Mouse (Mus musculus) cerebellum, postnatal 25 days (tissue): ENCODE measurements around the gene Nrp2.

Experiments
- DNase-seq, 2 experiments: peaks; one replicate each; pipeline ENCODE4 v3.0.0; 2021; ENCODE audit warnings: mixed read lengths in 2 of 2

Gene Nrp2

GRCm38 (mm10) chr1:62703158-62704116 lies at the start of gene Nrp2:
Nrp2 (plus strand) TSS chr1:62703285.
- peak; percentile 80 to 83 for DNase-seq

DNA sequence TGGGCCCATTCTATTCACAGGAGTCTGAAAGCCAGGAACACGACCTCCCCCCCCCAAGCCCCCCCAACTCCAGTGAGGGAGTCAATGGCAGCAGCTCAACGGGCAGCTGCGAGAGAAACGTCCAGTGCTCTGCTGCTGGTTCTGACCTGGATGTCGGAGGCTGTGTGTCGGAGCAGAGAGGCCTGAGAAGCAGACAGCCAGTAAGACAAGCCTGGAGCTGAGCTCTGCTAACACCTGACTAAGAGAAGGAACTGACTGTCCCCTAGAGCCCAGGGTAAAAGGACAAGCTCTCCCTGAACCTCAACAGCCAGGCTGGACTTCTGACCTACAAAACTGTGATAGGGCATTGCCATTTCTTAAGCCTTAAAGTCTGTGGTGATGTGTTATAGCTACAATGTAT lies 48.6 kb upstream of the Nrp2 start:
- no peak for DNase-seq

DNA sequence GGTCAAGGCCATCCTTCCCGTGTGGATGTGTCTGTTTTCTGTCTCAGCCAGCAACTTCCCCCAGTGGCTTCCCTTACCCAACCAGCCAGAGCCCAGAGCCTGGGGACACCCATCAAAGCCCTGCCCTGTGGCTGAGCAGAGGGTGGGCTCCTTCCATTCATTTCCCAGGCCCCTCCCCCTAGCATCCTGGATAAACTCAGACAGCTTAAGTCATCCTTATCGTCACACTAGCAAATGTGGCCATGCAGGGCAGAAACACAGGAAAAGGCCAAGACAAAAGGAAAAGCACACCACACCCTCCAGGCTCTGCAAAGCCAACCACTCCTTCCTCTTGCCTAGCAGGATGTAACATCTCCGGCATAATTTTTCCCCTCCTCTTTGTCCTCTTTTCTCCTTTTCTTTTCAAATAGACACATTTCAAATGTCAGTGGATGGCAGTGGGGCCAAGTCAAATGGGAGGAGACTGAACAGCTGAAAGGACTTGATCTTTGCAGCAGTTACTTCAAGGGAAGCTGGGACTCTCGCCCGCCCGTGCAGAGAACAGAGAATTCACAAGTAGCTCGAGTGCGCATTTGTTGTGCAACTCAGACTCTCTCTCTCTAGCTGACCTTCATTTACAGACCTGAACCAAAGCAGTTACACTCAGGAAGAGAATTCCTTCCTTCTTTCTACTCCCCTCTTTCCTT lies 38.0 kb upstream of the Nrp2 start:
- DNase-seq, result no peak

DNA sequence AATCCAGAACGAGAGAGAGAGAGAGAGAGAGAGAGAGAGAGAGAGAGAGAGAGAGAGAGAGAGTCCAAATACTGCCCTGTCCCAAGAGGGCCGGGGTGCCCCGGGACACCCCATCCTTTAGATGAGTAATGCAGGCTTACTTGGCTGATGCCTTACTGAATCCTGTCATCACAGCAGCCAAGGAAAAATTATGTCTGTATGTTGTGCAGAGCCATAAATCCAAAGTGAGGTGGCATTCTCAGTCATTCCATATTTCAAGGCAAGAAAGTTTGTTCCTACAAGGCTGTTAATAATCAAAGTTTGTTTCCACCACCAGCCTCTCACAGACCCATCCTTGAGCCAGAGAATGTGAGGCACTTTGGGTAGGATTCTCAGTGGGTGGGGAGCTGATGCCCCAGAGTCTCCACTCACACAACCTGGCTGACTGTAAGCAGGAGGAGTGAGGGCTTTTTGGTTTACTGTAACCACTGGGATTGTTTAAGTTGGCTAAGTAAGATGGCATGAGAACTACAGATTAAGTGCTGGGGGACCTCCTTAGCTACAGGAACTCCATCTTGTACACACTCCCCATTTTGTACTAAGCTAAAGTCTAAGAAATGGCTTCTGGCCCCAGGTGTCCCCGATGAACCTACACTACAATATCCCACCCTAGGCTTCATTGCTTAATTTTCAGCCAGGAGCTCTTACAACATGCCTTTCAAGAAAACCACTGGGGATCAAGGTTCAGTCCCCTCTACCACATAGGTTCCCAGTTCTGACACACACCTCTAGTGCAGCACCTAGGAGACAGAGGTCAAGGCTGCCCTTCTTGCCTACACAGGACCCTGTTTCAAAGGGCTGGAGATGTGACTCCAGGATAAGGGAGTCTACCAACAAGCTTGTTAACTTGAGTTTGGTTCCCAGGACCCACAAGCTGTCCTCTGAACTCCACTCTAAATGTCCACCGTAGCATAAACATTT lies 37.0 kb upstream of the Nrp2 start:
- DNase-seq, result no peak

DNA sequence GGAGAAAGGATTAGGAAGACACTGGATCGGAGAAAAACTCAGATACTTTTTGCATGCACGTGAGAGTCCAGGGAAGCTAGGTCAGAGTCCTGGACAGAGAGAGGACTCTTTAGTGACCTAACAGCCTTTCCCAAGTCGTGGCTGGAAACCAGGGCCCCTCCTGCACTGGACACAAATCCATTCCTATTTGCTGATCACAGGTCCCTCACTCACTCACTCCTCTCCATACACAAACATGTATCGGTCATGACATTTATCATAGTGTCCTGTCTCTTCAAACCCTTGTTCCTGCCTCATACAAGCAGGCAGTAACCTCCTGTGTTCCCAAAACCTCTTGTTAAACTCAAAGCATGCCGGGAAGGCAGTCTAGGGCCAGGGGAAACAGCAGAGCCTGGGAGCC lies 36.3 kb upstream of the Nrp2 start:
- DNase-seq, result no peak

DNA sequence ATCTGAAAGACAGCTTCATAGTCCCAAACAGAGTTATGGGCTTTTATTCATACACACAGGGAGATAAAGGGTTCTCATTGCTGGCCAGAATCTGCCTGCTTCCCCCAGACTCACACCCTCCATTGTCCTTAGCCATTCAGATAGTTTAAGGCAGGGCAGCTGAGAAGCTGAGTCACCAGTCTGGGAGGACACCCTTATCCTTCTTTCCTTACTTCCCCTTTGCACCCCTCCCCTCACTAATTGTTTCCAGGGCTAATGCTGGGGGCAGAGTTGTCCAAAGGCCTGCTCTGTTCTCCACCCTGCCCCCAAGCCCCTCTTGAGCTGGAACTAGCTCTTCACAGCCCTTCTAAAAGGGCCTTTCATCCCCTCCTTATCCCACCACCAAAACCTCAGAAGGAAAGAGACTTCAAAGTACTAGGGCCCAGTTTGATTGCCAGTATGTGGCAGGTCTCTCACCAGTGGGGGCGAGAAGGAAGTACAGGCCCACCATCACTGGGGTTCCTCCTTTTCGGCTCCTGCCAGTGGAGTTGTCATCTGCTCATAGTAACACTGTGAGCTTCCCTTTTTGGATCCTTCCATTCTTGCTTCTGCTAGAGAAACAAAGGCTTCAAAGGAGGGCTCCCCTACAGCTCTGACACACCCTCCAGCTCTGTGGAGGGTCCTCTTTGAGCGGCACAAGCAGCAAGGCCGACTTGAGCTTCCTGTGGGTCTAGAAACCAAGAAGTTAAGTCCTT lies 24.3 kb upstream of the Nrp2 start:
- no peak for DNase-seq

DNA sequence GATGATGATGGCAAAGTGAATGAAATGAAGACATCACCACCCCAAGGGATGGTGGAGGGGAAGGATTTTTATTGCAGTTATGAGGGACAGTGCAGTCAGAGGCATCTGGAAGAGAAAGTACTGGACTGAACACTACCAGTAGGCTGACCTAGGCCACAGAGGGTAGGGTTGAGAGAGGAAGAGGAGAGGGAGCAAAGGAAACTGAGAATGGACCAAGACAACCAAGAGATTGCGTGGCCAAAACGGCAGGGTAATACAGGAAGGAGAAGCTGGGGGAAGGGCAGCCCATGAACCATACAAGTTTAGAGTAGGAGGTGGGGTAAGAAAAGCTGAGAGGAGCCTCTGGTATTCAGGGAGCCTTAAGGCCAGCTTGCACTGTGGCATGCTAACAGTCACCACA lies 23.6 kb upstream of the Nrp2 start:
- no peak for DNase-seq

- DNase-seq, result no peak
Observed at GRCm38 (mm10) chr1:62682456-62683385, 20.4 kb upstream of the Nrp2 start.

DNA sequence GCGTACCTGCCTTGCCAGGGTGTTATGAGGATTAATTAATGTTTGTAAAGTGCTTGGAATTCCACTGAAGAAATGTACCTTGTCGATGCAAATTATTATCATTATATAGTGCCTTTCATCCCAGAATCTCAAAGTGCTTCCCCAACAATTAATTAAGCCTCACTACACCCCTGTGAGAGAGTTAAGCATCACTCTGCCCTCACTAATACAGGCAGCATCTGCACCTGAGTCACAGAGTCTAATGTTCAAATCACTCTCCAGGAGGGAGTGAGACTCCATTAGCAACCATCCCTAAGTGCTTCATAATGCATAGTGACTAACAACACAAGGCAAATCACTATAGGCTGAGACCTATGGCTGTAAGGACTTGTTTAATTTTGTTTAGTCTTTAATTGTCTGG lies 19.6 kb upstream of the Nrp2 start:
- no peak for DNase-seq

GRCm38 (mm10) chr1:62687511-62687910 lies 15.6 kb upstream of the Nrp2 start:
- no peak for DNase-seq

DNA sequence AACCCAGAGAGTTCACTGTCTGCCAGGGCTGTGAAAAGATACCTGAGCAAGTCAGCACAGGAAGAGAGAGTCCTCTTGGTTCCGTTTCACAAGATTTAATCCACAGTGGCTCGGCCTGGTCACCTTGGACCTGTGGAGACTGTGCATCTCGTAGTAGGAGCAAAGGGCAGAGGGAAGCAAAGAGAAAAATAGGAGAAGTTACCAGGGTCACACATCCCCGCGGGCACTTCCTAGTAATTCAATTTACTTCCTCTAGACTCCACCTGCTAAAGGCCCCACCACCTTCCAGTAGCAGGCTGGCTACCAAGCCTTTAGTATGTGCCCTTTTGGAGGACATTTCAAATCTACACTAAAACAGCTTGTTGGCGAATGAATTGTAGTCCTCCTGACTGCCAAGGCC lies 11.9 kb upstream of the Nrp2 start:
- DNase-seq, result no peak

DNA sequence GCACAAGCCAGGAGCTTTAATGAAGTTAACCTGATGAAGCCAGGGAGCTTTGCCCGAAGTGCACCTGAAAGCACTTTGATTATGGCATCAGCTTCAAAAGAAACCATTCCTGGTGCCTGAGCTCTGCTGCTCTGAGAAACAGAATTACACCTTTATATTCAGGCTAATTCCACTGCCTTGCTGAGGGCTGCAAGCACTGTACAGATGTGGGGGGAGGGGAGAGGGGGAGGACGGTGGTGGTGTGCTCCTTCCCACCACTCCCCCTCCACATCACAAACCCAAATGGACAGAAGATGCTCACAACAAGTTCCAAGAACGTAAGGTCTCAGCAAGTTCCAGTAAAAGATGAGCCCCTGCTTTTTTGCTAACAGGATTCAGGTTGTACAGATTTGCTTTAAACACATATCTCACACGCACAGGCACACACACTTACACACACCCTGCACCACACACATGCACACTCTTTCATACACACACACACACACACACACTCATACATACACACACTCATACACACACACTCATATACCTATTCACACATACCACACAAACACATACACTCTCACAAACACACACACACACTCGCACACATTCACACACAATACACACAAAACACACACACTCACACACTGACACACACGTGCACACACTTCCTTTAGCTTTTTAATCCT lies 6.6 kb upstream of the Nrp2 start:
- DNase-seq, result no peak

GRCm38 (mm10) chr1:62696983-62697341 lies 6.1 kb upstream of the Nrp2 start:
- peak in 1 of 2 experiments; percentile 51 for DNase-seq

DNA sequence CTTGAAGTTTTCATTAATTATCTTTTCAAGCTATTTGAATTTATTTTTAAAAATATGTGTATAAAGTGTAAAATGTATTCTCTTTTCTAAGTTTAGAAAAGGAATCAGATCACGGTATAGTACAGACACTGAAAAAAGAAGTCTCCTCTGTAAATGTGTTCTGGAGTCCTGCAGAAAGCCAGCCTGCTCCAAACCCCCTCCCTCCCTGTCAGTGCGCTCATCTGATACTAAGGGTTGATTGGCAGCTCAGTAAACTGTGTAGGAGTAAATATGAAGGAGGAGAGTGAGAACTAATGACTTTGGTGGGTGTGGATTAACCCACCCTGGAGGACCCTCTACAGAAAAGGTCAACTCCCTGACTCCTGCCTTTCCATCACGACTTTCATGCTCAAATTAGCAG lies 5.7 kb upstream of the Nrp2 start:
- no peak for DNase-seq

DNA sequence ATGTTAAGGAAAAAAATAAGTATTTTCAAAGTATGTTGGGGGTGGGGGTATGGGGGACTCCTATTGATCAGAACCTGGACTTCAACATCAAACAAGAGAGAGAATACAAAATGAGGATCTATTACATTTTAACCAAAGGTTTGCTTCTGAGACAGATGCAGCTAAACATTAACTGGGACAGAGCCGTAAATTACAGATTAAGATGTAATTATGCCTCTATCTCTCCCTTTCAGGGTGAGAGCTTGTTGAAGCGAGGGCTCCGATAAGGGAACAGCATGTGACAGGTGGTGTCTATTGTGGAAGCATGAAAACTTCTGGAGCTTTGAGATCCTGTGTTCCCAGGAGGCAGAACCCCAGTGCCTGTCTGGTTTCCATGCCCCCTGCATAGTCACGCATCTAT lies 3.3 kb upstream of the Nrp2 start:
- DNase-seq, result no peak

DNA sequence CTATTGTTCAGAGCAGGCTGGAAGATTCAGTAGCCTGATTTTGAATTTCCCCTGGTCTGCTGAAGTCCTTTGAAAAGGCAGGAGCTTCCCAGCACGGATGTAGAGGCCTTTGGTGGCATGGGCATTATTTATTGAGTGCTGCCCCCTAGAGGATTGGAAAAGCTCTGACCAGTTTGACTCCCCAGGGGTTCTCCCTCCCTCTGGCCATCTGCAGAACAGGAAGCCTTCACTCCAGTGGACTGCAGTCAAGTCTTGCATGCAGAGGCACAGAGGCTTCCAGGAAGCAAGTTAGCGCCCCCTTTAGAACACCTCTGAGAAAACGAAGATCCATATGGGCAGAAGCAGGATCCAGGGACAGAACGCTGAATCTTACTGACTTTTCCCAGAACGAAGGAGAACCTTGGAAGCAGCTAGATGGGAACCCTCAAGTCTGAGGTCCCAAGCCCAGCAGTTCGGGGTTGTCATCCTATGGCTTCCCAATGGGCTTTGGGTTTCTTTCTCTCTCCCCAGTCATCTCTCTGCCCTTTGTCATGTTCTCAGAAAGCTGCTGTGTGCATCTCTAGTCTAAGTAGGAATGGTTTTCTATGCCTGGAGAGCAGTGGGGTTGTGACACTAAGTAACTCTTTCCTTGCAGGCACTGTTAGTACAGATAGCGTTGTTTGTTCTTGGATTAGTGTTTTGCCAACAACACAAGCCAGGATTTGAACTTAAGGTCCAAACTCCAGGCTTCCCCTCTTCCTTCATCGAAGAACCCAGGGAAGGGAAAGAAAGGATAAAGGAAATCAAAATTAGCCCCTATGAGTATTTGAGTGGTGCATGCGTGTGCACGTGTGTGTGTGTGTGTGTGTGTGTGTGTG lies 1.8 kb upstream of the Nrp2 start:
- DNase-seq, result peak; percentile 78 to 83

DNA sequence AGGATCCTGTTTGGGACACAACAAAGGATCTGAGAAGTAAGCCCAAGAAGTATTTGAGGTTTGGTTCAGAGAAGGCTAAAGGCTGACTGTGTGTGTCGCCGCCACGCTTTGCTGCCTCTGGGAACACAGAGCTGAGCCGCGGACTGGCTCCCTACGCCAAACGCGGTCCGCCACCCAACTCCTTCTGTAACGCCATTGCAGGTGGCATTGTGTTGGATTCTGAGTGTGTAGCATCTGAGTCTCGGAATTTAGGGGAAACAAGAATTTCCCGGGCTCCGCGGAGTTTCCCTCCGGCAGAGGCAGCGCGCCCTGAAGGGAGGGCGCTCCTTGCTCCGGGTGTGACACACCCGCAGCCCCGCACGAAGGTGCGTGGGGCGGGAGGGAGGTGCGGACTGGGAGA lies 342 bp upstream of the Nrp2 start:
- no peak for DNase-seq

DNA sequence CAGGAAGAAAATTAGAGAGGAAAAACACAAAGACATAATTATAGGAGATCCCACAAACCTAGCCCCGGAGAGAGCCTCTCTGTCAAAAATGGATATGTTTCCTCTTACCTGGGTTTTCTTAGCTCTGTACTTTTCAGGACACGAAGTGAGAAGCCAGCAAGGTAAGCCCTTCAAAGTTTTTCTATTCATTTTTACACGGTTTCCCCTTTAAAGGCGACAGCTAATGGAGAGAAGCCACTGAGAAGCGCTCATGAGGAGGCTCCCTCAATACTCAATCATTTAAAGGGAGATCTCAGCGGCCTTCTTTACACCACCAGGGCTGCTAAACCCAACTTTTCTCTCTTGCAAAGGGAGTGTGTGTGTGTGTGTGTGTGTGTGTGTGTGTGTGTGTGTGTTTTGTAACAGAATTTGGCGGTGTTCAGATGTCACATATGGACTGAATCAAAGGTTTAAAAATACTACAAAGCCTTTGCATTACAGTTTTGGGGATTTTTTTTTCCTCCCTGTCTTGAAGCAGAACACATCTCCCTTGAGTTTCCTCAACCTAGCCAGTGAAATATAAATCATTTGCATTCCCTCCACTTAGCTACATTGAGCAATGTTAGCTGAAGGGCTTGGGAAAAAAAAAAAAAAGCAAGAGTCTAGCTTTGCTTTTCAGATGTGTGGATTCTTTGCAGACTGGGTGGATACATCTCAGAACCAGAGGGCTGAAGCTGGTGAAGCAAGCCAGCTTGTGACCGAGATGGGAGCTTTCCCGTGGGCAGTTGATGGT lies 1.2 kb downstream of the Nrp2 start:
- no peak for DNase-seq
